Mouse (Mus musculus) ovary, adult 2 months (tissue): ENCODE measurements around the gene Gm12830. TPM values are rescaled to one million over a fixed set of nuclear protein-coding genes. Genes with fewer than 3 reads are reported as not detected.

Source experiments
- polyA plus RNA-seq: library from polyadenylated mRNA; depleted of rRNA; stranded (reverse); fragments of >200 nt; gene quantifications from 2 replicates; pipeline ENCODE4 v1.2.3, GENCODE M21; 2012; rRNA removed

Gene Gm12830
- not detected in 2 replicates for polyA plus RNA-seq

GRCm38 (mm10) chr4:114821567-114822192, at the start of gene Gm12830:
Gene Gm12830 (plus strand): TSS chr4:114821722.

Other genes with a start within 250 kb of the Gm12830 start
- 0.55 and 0.86 TPM in 2 replicates for gene Foxd2, start 87.2 kb downstream of the Gm12830 start, polyA plus RNA-seq
- not detected in 2 replicates for gene Foxe3, start 104.3 kb downstream of the Gm12830 start, polyA plus RNA-seq
- gene Cmpk1, start 165.5 kb downstream of the Gm12830 start, polyA plus RNA-seq: 10.0 and 17.5 TPM in 2 replicates
- 1.3 and 2.2 TPM in 2 replicates for gene Stil, start 178.4 kb downstream of the Gm12830 start, polyA plus RNA-seq
- gene Tal1, start 234.7 kb downstream of the Gm12830 start, polyA plus RNA-seq: 4.4 and 6.1 TPM in 2 replicates